Mouse (Mus musculus) lung, embryonic 16.5 days (tissue): ENCODE data around the gene Uncx. TPM values are rescaled to one million over a fixed set of nuclear protein-coding genes. Genes with fewer than 3 reads are reported as not detected.

Source experiments
- ATAC-seq: fragments of 200-750 bp; cut with Nextera tagmentation; 2 replicates; pipeline ENCODE4 v1.8.0; 2017; ENCODE audit warnings: low read depth, mild to moderate bottlenecking, moderate library complexity
- H3K27ac ChIP-seq: fragments of 300-500 bp; sonication (generic); 2 replicates; pipeline ENCODE4 v1.5.1; 2014; ENCODE audit warnings: mild to moderate bottlenecking, control low read depth, low read length
- H3K27me3 ChIP-seq: fragments of 300-500 bp; sonication (generic); 2 replicates; pipeline ENCODE4 v1.6.1; 2014; ENCODE audit warnings: low read depth, low read length, mixed read lengths; ENCODE audit not compliant: control insufficient read depth, insufficient read depth
- H3K36me3 ChIP-seq: fragments of 300-500 bp; sonication (generic); 2 replicates; pipeline ENCODE4 v1.6.1; 2014; ENCODE audit warnings: low read length; ENCODE audit not compliant: control insufficient read depth, insufficient read depth
- H3K4me1 ChIP-seq: fragments of 300-500 bp; sonication (generic); replicated peaks from 2 replicates; pipeline ENCODE4 v1.6.1; 2014; ENCODE audit warnings: low read length, mixed read lengths; ENCODE audit not compliant: control insufficient read depth, insufficient read depth
- H3K4me2 ChIP-seq: fragments of 300-500 bp; sonication (generic); 2 replicates; pipeline ENCODE4 v1.6.1; 2014; ENCODE audit warnings: low read depth, low read length, control low read depth
- H3K4me3 ChIP-seq: fragments of 300-500 bp; sonication (generic); 2 replicates; pipeline ENCODE4 v1.5.1; 2014; ENCODE audit warnings: mild to moderate bottlenecking, low read length, control low read depth
- H3K9ac ChIP-seq: fragments of 300-500 bp; sonication (generic); 2 replicates; pipeline ENCODE4 v1.6.1; 2014; ENCODE audit warnings: low read length, control low read depth
- H3K9me3 ChIP-seq: fragments of 300-500 bp; sonication (generic); 2 replicates; pipeline ENCODE4 v1.6.1; 2016; ENCODE audit warnings: low read length; ENCODE audit not compliant: control insufficient read depth
- WGBS: fragments of 180-500 bp; shearing (Covaris S2); extraction: QIAGEN DNeasy Blood & Tissue Kit; methylation state at CpG from one replicate; pipeline ENCODE4 v1.1.7; 2014; 5-methylcytosine and 5-hydroxymethylcytosine counted together
- polyA plus RNA-seq: library from polyadenylated mRNA; unstranded; fragments of >200 nt; fragmentation: Nextera tagmentation; extraction: Ambion mirVana; gene quantifications from 2 replicates; pipeline ENCODE4 v1.2.1, GENCODE M21; 2015

Uncx gene
- polyA plus RNA-seq, 1 experiment from 2014 or later = not detected

DNA sequence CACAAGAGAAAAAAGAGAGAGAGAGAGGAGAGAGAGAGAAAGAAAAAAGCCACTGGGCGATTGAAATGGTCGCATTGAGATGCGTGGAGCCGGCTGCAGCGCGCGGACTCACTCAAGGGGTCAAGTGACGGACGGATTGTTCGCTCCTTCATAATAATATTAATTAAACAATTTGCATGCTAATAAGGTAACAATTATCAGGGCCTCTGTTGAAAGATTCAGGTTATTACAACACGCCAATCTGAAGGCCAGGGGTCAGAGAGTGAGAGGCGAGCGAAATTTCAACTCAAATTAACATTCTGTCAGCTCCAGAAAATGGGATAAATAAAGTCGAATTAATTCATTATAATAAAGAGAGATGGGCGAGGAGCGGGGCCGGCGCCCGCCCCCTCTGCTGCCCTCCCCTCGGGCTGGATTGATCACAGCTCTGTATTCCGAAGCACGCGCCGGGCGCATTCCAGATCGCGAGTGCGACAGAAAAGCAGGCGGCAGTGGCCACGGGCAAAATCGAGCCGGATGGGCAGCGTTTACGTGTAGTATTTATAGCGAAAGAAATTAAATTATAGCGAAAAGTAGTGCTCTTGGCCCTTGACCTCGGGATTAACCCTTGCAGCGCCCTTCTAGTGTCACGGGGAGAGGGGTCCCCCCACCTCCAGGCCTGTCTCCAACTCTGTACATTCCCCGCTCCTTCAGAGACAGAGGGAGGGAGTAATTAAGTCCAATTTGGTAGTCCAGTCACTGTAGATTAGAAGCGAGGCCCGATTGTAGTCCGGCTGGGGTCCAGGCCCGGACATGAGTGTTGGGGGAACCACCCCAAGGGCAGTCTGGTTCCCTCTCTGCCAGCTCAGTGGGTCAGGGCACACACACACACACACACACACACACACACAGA lies 1.9 kb upstream of the Uncx start:
- Histone ChIP-seq H3K27me3 (peaks cover 96% of the 10 kb centered on the region), H3K9me3 (no peaks in the 10 kb centered on the region), H3K4me3 (no peak overlapping the region), H3K27ac (no peak overlapping the region), H3K4me1 (peaks cover 8% of the 10 kb centered on the region), H3K36me3 (no peaks in the 10 kb centered on the region), H3K4me2 (no peak overlapping the region), H3K9ac (no peak overlapping the region)
- WGBS = 3% methylated on average over 44 of the region's 44 CpGs
- ATAC-seq = no peak

DNA sequence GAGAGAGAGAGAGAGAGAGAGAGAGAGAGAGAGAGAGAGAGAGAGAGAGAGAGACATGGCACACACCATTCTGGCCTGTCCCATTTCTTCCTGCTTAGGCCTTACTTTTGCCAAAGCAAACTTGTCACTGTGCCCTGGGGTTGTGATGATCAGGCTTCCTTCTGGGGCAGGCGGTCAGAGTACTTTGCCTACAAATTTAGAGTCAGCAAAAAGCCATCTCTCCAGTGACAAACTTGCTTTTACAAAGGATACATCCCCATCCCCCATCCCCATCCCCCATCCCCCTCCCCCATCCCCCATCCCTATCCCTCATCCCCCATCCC lies 1.3 kb upstream of the Uncx start:
- H3K36me3 ChIP-seq = no peaks in the 10 kb centered on the region
- no peak overlapping the region for H3K27ac ChIP-seq
- H3K4me3 ChIP-seq = no peak overlapping the region
- no peak overlapping the region for H3K4me2 ChIP-seq
- H3K9ac ChIP-seq = no peak overlapping the region
- peaks cover 8% of the 10 kb centered on the region for H3K4me1 ChIP-seq
- peaks cover 96% of the 10 kb centered on the region for H3K27me3 ChIP-seq
- 5% methylated on average over 1 of the region's 1 CpGs for WGBS
- no peaks in the 10 kb centered on the region for H3K9me3 ChIP-seq
- no peak for ATAC-seq

DNA sequence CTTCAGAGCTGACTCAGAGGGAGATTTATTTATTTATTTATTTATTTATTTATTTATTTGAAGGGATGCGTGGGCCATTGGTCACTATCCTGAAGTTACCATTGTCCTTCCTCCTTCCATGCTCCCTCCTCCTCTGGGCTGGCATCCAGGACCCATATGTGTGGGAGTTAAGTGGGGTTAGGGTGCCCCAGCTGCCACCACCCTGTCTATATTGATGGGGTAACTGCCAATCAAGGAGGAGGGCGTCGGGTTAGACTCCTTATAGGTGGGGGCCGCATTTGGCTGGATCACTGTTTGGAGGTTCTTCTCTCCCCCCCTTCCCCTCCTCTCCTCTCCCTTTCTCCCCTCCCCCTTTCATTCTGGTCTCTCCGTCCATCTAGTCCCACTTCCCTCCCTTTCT lies 738 bp upstream of the Uncx start:
- H3K9me3 ChIP-seq = no peaks in the 10 kb centered on the region
- no peak for ATAC-seq
- H3K4me1 ChIP-seq = peaks cover 8% of the 10 kb centered on the region
- 1% methylated on average over 5 of the region's 5 CpGs for WGBS
- H3K9ac ChIP-seq = no peak overlapping the region
- no peak overlapping the region for H3K4me3 ChIP-seq
- H3K27me3 ChIP-seq = peaks cover 96% of the 10 kb centered on the region
- no peak overlapping the region for H3K27ac ChIP-seq
- H3K4me2 ChIP-seq = no peak overlapping the region
- no peaks in the 10 kb centered on the region for H3K36me3 ChIP-seq

DNA sequence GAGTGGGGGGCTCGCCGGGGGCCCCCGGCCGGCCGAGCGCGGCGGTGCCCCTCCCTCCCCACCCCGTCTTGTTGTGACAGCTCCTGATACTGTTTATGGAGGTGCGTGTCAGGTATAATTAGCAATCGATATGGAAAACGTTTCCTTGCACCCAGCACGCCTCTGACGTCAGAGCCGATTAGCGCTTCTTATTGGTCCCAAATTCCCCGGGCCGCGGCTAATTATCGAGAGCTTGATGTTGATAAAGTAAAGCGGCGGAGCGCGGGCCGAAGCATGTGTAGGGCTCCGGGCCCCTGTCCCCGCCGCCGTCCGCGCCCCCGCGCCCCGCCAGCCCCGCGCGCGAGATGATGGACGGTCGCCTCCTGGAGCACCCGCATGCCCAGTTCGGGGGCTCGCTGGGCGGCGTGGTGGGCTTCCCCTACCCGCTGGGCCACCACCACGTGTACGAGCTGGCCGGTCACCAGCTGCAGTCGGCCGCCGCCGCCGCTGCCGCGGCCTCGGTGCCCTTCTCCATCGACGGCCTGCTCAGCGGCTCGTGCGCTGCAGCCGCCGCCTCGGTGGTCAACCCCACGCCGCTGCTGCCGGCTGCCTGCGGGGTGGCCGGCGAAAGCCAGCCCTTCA lies 466 bp downstream of the Uncx start:
- Histone ChIP-seq H3K4me3 (peak overlapping the region; percentile 20), H3K4me2 (peak overlapping the region; percentile 40), H3K27ac (no peak overlapping the region), H3K9ac (no peak overlapping the region), H3K4me1 (peaks cover 8% of the 10 kb centered on the region), H3K36me3 (no peaks in the 10 kb centered on the region), H3K9me3 (no peaks in the 10 kb centered on the region), H3K27me3 (peaks cover 91% of the 10 kb centered on the region)
- WGBS = under 1% methylated on average over 61 of the region's 71 CpGs
- no peak for ATAC-seq

DNA sequence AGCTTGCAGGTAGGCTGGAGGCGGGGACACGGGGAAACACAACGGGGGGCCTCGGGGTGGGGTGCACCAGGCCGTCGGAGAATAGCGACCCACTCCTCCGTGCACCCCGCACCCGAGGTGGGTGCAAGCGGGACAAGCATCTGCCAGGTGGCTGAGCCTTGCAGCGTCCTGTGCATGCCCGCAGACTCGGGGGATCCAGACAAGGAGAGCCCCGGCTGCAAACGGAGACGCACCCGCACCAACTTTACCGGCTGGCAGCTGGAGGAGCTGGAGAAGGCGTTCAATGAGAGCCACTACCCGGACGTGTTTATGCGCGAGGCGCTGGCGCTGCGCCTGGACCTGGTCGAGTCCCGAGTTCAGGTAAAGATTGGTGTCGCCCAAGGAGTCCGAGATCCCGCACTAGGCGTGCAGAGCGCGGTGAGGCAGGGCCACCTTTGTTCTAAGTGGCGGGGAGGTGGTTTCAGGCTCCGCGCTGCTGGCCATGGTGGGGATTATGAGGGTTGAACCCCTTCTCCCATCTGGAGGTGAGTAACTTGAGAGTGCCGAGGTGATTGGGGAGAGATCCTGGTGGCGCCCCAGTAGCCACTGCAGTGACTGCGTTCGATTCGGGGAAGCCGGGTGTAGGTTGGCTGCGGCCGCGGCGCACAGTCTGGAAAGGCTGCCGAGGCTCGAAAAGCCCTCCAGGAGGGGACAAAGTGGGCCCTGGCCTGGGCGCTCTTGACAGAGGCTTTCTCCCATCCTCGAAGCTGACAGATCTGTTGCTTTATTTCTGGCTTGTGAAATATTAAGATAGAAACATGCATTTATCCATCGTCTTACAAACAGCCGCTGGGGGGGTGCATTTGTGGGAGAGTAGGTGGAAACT lies 1.2 kb downstream of the Uncx start:
- WGBS = 2% methylated on average over 53 of the region's 54 CpGs
- Histone ChIP-seq H3K4me2 (no peak overlapping the region), H3K4me3 (no peak overlapping the region), H3K36me3 (no peaks in the 10 kb centered on the region), H3K27me3 (peaks cover 93% of the 10 kb centered on the region), H3K4me1 (peaks cover 8% of the 10 kb centered on the region), H3K9me3 (no peaks in the 10 kb centered on the region), H3K27ac (no peak overlapping the region), H3K9ac (no peak overlapping the region)
- no peak for ATAC-seq

DNA sequence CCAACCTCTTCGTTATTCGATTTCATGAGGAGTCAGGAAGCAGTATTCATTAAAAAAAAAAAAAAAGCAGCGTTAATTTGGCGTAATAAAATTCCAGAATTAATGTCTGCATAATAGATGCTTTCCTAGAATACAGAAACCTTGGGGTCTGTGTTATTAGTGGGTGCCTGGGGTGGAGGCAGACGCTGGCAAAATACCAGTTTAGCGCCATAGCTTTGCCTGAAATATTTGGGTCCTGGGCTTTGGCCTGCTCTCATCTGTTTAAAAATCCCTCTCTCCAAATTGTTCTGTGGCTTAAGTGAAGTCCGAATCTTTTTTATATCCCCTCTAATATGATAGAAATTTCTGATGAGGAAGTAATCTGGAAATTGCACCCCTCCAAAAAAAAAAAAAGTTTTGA lies 1.9 kb downstream of the Uncx start:
- H3K27me3 ChIP-seq = peaks cover 95% of the 10 kb centered on the region
- no peak overlapping the region for H3K9ac ChIP-seq
- H3K36me3 ChIP-seq = no peaks in the 10 kb centered on the region
- H3K4me3 ChIP-seq = no peak overlapping the region
- H3K4me2 ChIP-seq = no peak overlapping the region
- ATAC-seq = no peak
- H3K27ac ChIP-seq = no peak overlapping the region
- WGBS = 5% methylated on average over 7 of the region's 7 CpGs
- H3K9me3 ChIP-seq = no peaks in the 10 kb centered on the region
- peaks cover 8% of the 10 kb centered on the region for H3K4me1 ChIP-seq

DNA sequence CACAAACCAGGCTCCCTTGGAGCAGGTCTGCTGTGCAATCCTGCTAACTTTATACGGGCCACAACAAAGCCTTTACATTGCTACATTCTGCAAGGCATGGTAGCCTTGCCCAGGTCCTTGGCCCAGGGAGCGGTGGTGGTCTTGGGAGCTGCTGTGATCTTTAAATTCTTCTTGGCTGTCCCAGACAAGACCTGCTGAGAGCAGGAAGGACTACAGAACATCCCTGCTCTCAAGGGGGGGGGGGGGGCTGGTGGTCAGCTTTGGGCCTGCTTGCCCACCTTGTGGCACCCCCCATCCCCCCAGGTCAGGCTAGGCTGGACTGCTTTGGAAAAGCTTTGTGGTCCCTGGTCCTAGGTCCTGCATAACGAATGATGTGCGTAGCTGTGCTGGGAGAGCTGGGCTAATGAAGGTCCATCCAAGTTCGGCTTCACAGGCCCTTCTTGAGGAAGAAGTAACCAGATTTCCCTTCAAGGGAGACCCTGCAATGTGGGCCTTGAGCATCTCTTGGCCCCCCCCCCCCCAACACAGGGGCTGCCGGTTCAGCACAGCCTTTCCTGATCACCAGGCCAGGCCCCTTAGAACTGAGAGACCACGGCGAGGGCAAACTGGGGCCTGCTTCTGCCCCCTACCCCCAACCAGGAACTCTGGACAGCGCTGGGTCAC lies 2.5 kb downstream of the Uncx start:
- 3% methylated on average over 9 of the region's 9 CpGs for WGBS
- Histone ChIP-seq H3K27ac (no peak overlapping the region), H3K9me3 (no peaks in the 10 kb centered on the region), H3K4me2 (no peak overlapping the region), H3K4me1 (peaks cover 4% of the 10 kb centered on the region; the same call in 1 of the 2 replicates), H3K27me3 (peaks cover 95% of the 10 kb centered on the region), H3K9ac (no peak overlapping the region), H3K4me3 (no peak overlapping the region), H3K36me3 (no peaks in the 10 kb centered on the region)
- no peak for ATAC-seq

DNA sequence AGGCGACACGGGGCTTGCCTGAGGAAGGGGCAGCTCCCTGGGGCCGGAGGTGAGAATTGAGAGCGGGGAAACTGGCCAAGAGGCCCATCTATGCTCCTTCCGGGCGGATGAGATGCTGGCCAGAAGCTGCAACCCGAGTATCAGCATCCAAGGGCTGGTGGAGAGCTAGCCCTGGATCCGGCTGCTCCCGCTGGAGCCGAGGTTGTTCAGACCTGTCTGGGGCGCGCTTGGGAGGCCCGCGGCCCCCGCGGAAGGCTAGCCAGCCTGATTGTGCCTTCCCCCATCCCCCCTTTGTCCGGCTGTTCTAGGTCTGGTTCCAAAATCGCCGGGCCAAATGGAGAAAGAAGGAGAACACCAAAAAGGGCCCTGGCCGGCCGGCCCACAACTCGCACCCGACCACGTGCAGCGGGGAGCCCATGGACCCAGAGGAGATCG lies 3.1 kb downstream of the Uncx start:
- H3K27ac ChIP-seq = no peak overlapping the region
- no peak overlapping the region for H3K9ac ChIP-seq
- H3K36me3 ChIP-seq = no peaks in the 10 kb centered on the region
- H3K4me2 ChIP-seq = no peak overlapping the region
- no peaks in the 10 kb centered on the region for H3K9me3 ChIP-seq
- peaks cover 95% of the 10 kb centered on the region for H3K27me3 ChIP-seq
- no peak overlapping the region for H3K4me3 ChIP-seq
- peaks cover 4% of the 10 kb centered on the region; the same call in 1 of the 2 replicates for H3K4me1 ChIP-seq
- WGBS = 1% methylated on average over 25 of the region's 26 CpGs
- ATAC-seq = no peak
